Mouse (Mus musculus) lung, postnatal 4 days (tissue): Measurements from ENCODE around the gene Col2a1.

ENCODE experiments used
- DNase-seq, 2 experiments: peaks; one replicate each; pipeline ENCODE4 v3.0.0; 2021

Col2a1 gene

DNA sequence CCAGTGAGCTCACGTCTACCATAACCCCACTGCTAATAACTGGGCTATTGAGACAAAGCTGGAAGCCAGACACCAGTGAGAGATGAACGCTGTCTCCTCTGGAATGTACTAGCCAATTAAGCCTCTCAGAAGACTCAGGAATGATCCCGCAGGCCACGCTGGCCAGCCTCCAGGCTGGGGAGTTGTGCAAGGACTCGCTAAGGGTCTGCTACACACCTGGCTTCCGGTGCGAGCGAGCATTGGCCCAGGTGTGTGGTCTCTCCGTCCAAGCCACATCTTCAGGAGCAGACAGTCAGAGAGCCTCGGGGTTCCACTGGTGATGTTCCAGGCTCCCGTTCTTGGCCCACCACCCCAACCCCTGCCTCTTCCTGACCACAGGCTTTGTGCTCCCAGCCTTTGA is 48.1 kb downstream of the Col2a1 start:
- DNase-seq: peak in 1 of 2 experiments; percentile 41

DNA sequence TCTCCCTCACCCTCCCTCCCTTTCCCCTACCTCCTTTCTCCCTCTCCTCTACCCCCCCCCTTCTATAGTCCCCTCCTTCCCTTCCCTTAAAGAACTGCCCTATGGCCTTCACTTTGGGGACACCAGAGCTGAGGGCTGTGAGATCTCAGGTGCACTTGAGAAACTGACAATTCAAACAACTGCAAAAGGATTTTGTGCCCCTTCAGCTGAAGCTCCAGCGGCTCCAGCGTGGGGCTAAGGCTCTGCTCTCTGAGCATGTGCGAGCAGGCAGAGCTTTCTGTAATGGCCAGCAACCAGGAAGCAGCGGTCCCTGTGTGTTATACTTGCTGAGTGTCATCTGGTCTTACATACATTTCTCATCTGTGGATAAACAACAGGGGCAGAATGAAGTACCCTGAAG is 48.8 kb downstream of the Col2a1 start:
- DNase-seq: no peak

DNA sequence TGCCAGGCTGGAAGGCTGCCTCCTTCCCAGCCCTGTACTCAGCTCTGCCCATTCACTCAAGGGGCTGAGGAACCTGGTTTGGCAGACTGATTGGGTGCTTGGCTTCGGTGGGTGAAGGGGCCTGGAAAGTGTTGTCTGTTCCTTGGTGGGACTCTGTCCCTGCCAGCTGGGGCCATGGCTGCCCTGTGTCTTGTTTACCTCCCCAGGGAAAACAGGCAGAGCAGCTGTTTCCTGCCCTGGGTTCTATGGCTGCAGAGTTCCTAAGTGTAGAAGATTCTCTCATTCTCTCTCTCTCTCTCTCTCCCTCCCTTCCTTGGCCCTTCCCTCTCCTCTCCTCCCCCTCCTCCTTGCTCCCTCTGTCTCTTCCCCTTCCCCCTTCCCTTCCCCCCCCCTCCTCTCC is 49.2 kb downstream of the Col2a1 start:
- no peak for DNase-seq

DNA sequence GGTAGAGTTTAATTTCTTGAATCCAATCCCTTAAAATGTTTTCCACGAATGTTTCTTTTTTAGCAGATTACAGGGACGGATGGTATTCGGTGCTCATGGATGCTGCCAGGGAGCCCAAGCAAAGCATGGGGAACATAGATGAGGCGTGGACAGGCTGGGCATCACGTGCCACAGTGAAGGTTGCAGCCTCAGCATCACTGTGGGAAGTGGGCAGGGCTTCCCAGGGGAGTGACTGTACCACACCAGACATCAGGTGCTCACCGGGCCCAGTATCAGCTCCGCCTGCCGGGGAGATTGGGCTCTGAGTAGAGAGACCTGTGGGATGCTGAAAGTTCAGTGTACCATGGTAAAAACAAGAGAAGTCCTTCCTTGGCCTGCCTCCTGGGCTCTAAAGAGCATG is 49.8 kb downstream of the Col2a1 start:
- DNase-seq: no peak

DNA sequence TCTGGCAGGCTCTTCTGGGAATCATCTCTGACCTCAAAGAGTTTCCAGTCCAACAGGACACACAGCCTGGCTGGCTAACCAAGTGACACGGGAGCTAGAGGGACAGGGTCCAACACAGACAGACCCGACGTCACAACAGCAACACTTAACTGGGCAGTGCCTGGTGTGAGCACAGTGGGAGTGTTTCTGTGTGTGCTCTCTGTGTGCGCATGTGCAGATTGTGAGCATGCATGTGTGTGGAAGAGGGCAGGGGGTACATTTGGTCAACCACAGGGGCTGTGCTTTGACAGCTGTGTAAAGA is 51.7 kb downstream of the Col2a1 start:
- no peak for DNase-seq

DNA sequence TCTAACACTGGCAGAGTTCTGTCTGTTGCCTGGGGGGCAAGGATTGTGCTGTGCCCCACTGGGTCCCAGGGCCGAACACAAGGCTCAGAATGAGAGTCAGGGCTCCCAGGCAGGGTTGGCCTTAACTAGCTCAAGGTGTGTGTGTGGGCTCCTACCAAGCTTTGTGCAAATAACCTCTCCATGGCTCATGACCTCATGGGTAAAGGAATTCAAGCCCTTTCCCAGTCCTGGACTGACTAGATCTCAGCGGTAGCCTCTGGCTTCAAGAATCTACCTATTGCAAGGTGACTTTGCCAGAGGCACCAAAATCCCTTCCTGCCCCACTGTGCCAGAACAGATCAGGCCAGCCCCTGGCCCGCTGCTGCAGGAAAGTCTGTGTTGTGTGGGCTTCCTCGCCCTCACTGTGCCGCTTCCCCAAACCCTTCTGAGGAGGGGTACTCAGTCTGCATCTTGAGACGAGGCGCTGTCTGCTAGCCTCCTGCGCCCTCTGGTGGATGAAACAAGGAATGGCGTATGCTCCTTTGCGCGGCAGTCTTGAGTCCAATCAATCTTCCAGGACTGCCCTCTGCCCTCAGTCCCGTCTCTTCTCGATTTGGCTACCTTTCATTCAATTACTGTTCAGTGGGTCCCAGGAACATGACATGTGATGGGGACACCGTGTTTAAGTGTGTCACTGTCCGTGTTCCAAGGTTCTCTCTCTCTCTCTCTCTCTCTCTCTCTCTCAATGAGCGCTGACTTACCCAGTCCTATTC is 52.2 kb downstream of the Col2a1 start:
- peak; percentile 49 to 71 for DNase-seq

DNA sequence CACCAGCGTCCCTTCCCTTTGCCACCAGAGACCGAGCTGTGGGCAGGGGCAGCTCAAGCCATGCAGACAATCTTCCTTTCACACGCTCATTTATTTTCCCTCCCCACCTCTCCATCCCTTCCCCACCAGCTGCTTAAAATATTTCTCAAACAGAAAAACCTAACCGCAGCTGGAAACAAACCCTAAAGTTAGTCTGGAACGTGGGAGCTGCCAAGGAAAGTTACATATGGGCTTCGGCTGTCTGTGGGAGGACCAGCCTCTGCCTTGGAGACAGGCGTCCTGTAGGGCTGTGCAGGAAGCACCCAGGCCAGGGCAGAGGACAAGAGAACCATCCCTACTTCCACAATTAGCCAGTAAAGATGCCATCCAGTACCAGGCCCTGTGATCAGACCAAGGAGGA is 54.3 kb downstream of the Col2a1 start:
- DNase-seq: no peak

DNA sequence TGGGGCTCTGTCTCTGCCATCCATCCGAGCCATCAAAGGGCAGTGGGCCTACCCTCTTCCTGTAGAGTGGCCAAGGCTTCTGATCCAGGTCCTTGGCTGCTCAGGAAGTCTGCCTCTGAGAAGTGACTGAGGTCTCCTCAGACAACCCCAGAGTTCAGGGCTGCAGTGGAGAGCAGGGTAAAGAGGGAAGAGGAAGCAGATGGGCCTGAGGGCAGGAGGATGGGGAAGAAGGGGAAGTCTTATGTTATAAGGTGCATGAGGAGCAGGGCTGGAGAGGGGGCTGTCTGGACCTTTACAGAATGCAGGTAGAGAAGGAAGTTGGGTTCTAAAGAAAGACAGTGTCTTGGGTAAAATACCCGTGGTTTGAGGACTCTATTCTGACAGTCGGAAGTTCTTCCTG is 54.8 kb downstream of the Col2a1 start:
- DNase-seq: no peak

DNA sequence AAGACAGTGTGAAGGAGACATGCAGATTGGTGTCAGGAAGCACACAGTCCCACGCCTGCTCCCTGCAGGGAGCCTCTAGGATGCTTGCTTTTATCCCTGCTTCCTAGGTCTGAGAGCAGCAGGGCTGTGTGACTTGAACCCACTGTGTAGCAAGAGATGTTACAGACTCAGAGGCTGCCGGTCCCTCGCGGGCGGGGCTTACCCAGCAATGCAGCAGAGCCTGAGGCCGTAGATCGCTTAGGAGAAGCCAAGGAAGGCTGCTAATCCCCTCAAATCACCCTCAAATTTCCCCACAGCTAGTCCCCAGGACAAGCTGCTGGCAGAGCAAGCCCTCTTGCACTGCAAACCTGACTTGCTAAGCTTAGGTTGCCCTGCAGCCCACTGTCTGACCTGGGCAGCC is 55.8 kb downstream of the Col2a1 start:
- no peak for DNase-seq

DNA sequence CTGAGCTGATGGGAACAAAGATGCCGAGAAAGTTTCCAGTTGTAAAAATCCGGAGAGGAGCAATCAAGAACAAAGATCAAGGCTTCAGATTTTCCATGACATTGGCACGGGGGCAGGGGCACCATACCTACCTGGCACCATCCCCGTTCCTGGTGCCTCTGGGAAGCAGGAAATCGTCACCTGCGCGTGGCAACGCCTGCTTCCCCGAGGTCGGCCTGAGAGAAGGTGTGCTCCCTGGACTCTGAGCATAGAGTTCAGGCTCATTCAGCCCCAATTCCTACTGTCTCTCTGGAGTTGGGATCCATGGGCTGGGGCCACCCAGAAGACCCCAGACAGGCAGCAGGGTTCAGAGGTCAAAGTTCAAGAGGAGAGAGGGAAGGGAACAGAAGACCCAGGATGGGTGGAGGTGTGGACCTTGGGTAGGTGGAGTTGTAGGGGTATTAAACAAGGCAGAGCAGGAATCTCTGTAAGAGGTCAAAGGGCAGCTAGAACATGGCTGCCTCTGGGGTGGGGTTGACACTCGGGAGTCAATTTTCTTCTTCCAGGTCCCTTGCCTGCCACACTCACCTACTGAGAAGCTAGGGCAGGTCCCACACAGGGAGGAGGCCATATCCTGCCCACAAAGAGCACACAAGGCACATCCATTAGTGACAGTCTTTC is 58.7 kb downstream of the Col2a1 start:
- DNase-seq: no peak

DNA sequence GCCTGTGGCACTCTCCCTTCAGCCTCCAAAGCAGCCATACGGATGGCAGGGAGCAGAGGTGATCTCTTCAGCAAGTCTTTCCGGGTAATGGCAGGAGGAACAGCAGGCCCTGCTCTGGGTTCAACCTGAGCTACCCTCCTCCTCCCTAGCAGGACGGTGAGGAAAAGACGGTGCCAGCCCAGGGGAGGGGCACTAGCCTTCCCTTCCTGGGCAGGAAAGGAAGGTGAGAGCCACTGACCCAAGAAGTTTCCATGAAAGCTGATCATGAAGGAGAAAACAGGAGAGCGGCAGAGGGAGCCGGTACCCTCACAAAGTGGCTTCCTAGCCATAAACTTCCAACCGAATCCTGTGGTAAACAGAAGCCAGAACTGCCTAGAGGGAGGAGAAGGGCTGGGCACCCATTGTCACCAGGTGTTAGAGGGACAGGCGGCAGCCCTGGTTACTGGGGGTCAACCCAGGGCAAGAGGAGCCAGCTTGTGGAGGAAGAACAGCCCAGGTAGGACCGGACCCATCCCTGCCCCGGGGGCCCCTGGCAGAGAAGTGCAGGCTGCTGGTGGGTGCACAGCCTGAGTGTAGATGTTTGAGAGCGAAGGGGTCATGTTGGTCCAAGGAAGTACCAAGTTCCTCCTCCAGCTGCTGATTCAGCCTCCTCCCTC is 59.4 kb downstream of the Col2a1 start:
- DNase-seq: no peak

DNA sequence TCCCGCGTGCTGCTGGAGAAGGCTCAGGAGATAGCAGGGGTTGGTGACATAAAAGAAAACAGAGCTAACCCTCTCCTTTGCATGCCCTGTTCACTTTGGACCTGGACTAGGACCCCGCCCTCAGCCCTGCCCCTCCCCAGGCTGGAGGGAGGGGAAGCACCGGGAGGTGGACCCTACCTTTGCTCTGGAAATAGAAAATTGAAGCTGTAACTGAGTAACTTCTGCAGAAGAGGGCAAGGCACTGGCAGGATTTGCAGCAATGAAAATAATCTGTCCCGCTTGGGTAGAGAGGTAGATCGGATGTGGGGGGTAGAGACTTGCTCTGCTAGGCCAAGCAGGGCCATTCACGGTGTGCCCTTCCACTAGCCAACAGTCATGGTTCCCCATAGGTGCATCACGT is 61.1 kb downstream of the Col2a1 start:
- DNase-seq: no peak

DNA sequence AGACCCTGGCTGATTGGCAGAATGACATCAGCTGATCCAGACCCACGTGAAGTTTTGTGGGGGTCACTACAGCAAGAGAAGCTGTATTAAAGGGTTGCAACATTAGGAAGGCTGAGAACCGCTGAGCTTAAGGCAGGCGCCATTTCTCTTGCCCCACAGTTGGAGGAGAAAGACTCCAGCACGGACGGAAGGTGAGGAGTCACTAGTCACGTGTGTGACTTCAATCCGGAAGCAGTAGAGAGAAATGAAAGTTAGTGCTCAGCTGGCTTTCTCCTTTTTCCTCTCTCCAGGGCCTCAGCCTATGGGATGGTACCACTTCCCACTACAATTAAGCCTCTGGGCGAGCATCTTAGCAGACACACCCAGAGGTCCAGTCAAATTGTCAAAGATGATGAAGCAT is 62.0 kb downstream of the Col2a1 start:
- DNase-seq: no peak

DNA sequence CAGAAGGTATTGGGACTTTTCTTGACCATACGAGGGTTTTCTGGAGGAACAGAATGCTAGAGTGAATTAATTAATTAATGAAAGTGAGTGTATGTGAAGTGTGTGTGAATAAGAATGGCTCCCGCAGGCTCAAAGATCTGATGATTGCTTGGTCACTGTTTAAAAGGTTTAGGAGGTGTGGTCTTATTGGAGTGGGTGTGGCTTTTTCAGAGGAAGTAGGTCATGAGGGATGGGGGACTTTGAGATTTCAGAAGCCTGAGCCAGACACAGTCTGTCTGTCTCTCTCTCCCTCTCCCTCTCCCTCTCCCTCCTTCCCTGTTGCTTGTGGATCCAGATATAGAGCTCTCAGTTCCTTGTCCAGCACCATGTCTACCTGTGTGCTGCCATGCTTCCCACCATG is 63.2 kb downstream of the Col2a1 start:
- no peak for DNase-seq

DNA sequence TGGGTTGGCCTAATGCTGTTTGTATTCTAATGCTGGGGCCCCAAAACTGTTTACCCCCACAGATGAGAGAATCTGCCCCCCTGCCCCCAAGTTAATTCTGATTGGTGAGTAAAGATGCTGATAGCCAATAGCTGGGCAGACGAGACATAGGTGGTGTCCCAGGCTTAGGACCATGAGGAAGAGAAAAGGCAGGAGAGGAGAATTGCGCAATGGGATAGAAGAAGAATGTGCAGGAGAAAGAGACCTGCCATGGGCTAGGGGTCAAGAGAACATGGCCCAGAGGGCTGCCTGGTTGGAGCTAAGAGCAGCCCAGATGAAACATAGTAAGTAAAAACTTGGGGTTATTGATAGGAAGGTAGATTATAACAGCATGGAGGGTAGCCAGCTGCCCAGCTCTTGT is 64.4 kb downstream of the Col2a1 start:
- no peak for DNase-seq

DNA sequence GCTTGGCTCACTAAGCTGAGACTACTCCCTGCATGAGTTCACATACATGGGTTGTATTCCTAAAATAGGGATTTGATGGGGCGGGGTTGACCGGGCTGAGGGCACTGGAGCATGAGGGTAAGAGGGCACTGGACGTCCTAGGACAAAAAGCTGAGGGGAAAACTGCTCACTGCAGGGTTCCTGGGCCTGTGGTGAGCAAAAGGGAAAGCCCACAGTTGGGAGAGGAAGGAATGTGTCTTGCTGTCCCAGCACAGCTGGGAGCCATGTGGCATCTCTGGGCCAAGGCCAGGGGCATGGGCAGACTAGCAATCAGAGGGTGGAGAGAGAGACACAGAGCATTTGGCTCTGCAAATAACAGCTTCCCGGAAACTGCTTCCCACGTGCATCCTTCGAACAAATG is 65.9 kb downstream of the Col2a1 start:
- peak; percentile 30 to 63 for DNase-seq

DNA sequence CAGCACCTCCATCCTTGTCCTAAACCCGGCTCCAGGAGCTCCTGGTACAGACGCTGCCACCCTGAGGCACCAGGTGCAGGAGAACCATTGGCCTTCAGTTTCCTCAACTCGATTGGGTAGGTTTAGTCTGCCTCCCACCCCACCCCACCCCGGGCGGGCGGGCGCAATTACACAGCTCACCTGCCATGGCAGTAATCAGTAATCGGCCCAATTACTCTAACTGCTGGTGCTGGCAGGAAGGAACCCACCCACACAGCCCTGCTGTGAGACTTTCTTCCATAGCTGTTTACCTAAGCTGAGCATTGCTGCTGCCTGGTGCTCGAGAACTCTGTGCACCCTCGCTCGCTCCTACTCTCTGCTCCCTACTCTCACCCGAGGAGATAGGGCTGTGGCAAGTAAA is 72.1 kb downstream of the Col2a1 start:
- DNase-seq: no peak

DNA sequence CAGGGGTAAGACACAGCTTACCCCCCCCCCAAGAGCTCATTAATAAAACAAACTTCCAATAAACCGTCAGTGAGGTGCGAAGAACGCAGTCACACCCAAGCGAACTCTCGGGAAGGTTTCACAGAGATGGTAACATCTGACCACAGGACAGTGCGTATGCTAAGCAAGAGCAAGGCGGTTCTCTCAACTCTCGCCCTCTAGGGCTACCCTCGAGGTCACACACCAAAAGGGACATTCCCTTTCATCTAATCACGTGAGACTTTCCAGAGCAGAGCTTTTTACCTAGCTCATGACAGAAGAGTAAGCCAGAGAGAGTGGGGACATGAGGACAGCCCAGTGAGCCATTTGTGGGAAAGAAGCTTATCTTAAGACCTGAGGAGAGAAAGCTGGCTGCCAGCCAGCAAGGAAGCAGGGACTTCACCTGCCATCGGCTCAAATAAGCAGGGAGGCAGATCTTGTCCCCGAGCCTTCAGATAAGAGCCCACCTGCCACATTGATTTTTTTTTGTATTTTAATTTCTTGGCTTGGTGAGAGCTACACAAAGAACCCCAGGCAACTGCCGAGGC is 75.2 kb downstream of the Col2a1 start:
- DNase-seq: no peak

DNA sequence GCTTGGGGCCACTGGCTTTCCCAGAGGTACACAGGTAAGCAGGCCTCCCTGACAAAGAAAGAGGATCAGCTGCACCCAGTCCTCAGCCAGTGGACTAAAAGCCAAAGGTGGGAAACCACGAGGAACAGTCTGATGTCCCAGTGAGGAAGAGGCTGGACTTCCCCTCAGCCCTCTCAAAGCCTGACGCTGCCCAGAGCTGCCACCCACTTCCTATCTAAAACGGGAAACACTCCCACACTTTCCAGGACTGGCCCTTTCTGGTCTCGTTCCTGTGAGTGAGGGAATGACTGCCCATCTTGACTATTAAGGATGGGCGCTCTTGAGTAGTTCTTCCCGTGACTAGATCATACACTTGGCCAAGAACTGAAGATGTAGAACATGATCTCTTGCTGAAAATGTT is 76.7 kb downstream of the Col2a1 start:
- DNase-seq: peak in 1 of 2 experiments; percentile 19

DNA sequence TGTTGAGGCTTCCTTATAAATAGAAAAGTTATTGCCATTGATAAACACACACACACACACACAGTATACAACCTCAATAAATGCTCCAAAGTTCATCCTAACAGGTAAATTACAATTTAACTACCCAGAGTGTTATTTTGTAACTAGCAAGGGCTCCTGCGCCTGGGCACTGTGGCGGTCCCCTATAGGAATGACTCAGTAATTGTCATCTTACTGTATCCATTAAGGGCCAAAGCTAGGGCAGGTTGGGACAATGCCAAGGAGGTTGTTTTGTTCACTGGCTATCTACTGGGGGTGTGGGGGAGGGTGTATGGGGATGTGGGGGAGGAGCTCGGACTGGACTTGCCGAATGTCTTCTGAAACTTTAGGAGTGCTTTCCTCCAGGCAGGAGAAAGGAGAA is 77.5 kb downstream of the Col2a1 start:
- no peak for DNase-seq
